Mouse (Mus musculus) liver, embryonic 12.5 days (tissue): ENCODE results near the gene Olfr553. TPM values are rescaled to one million over a fixed set of nuclear protein-coding genes. Genes with fewer than 3 reads are reported as not detected.
"Not testable (repeated sequence)": the region's sequence is repeated elsewhere in the genome, so short reads cannot be mapped to it uniquely, and the experiment has no call there.

Experiments
- ATAC-seq: fragments of 200-750 bp; cut with Nextera tagmentation; 2 replicates; pipeline ENCODE4 v1.8.0; 2017; ENCODE audit warnings: moderate number of reproducible peaks, mild to moderate bottlenecking, moderate library complexity
- H3K27ac ChIP-seq: fragments of 300-500 bp; sonication (generic); 2 replicates; pipeline ENCODE4 v1.5.1; 2016; ENCODE audit warnings: mild to moderate bottlenecking
- H3K27me3 ChIP-seq: fragments of 300-500 bp; sonication (generic); replicated peaks from 2 replicates; pipeline ENCODE4 v1.6.1; 2016; ENCODE audit warnings: mild to moderate bottlenecking, moderate library complexity
- H3K36me3 ChIP-seq: fragments of 300-500 bp; sonication (generic); 2 replicates; pipeline ENCODE4 v1.6.1; 2016; ENCODE audit warnings: mild to moderate bottlenecking, moderate library complexity
- H3K4me1 ChIP-seq: fragments of 300-500 bp; sonication (generic); 2 replicates; pipeline ENCODE4 v1.6.1; 2016
- H3K4me2 ChIP-seq: fragments of 300-500 bp; sonication (generic); 2 replicates; pipeline ENCODE4 v1.6.1; 2016; ENCODE audit warnings: mild to moderate bottlenecking, moderate library complexity
- H3K4me3 ChIP-seq: fragments of 300-500 bp; sonication (generic); 2 replicates; pipeline ENCODE4 v1.5.1; 2016; ENCODE audit warnings: mild to moderate bottlenecking, moderate library complexity
- H3K9ac ChIP-seq: fragments of 300-500 bp; sonication (generic); 2 replicates; pipeline ENCODE4 v1.6.1; 2016; ENCODE audit warnings: mild to moderate bottlenecking, moderate library complexity
- H3K9me3 ChIP-seq: fragments of 300-500 bp; sonication (generic); replicated peaks from 2 replicates; pipeline ENCODE4 v1.6.1; 2016; ENCODE audit warnings: mild to moderate bottlenecking, moderate library complexity
- WGBS: fragments of 180-500 bp; shearing (Covaris S2); methylation state at CpG from one replicate; pipeline ENCODE4 v1.1.7; 2016; ENCODE audit not compliant: insufficient replicate concordance; 5-methylcytosine and 5-hydroxymethylcytosine counted together
- polyA plus RNA-seq: library from polyadenylated mRNA; unstranded; fragments of >200 nt; fragmentation: Nextera tagmentation; extraction: Ambion mirVana; gene quantifications from 2 replicates; pipeline ENCODE4 v1.2.1, GENCODE M21; 2016

The Olfr553 gene
- polyA plus RNA-seq, result not detected in 2 replicates

- H3K36me3 ChIP-seq, result no peaks in the 10 kb centered on the region
- no peak within 1 kb of the TSS for H3K9ac ChIP-seq
- no peak within 1 kb of the TSS for H3K27ac ChIP-seq
- no peaks in the 10 kb centered on the region for H3K27me3 ChIP-seq
- H3K4me3 ChIP-seq, result no peak within 1 kb of the TSS
- H3K4me1 ChIP-seq, result no peaks in the 10 kb centered on the region
- H3K4me2 ChIP-seq, result no peak within 1 kb of the TSS
- H3K9me3 ChIP-seq, result no peaks in the 10 kb centered on the region
- no peak for ATAC-seq
Measured at GRCm38 (mm10) chr7:102618118-102618517, at the start of gene Olfr553. Olfr553 (minus strand) TSS chr7:102618218.

- ATAC-seq, result no peak
- H3K4me1 ChIP-seq, result no peaks in the 10 kb centered on the region
- H3K4me2 ChIP-seq, result no peak overlapping the region
- no peak overlapping the region for H3K27ac ChIP-seq
- no peaks in the 10 kb centered on the region for H3K36me3 ChIP-seq
- H3K27me3 ChIP-seq, result no peaks in the 10 kb centered on the region
- H3K9me3 ChIP-seq, result no peaks in the 10 kb centered on the region
- H3K9ac ChIP-seq, result no peak overlapping the region
- WGBS, result 23% methylated on average over 2 of the region's 2 CpGs
- H3K4me3 ChIP-seq, result no peak overlapping the region
Measured at GRCm38 (mm10) chr7:102665378-102665777, 47.4 kb upstream of the Olfr553 start.

GRCm38 (mm10) chr7:102664599-102664998 lies 46.6 kb upstream of the Olfr553 start, which contains the start of gene Olfr556:
Olfr556 (plus strand) TSS chr7:102664899.
- Histone ChIP-seq H3K4me1 (no peaks in the 10 kb centered on the region), H3K9ac (no peak within 1 kb of the TSS), H3K36me3 (no peaks in the 10 kb centered on the region), H3K27me3 (no peaks in the 10 kb centered on the region), H3K4me3 (no peak within 1 kb of the TSS), H3K27ac (no peak within 1 kb of the TSS), H3K4me2 (no peak within 1 kb of the TSS), H3K9me3 (no peaks in the 10 kb centered on the region)
- no peak for ATAC-seq
- 63% methylated on average over 3 of the region's 3 CpGs for whole genome bisulfite sequencing

GRCm38 (mm10) chr7:102658523-102658922 lies 40.5 kb upstream of the Olfr553 start, which contains the start of gene Olfr555:
Olfr555 (plus strand) TSS chr7:102658823.
- H3K9ac ChIP-seq, result no peak within 1 kb of the TSS
- ATAC-seq, result no peak
- no peaks in the 10 kb centered on the region for H3K4me1 ChIP-seq
- H3K9me3 ChIP-seq, result no peaks in the 10 kb centered on the region
- H3K27me3 ChIP-seq, result no peaks in the 10 kb centered on the region
- no peak within 1 kb of the TSS for H3K27ac ChIP-seq
- H3K4me2 ChIP-seq, result no peak within 1 kb of the TSS
- no peaks in the 10 kb centered on the region for H3K36me3 ChIP-seq
- WGBS, result 63% methylated on average over 1 of the region's 1 CpGs
- no peak within 1 kb of the TSS for H3K4me3 ChIP-seq

- H3K4me3 ChIP-seq, H3K4me2 ChIP-seq, H3K4me1 ChIP-seq, H3K36me3 ChIP-seq, H3K9me3 ChIP-seq, H3K27me3 ChIP-seq, H3K27ac ChIP-seq, ATAC-seq, H3K9ac ChIP-seq: not testable (repeated sequence)
- WGBS, result 55% methylated on average over 4 of the region's 4 CpGs
Measured at GRCm38 (mm10) chr7:102644945-102645344, 26.9 kb upstream of the Olfr553 start.

- no peak for ATAC-seq
- no peak within 1 kb of the TSS for H3K9ac ChIP-seq
- H3K27ac ChIP-seq, result no peak within 1 kb of the TSS
- H3K27me3 ChIP-seq, result no peaks in the 10 kb centered on the region
- no peak within 1 kb of the TSS for H3K4me3 ChIP-seq
- H3K4me1 ChIP-seq, result no peaks in the 10 kb centered on the region
- WGBS, result 33% methylated on average over 1 of the region's 1 CpGs
- H3K36me3 ChIP-seq, result no peaks in the 10 kb centered on the region
- H3K9me3 ChIP-seq, result no peaks in the 10 kb centered on the region
- H3K4me2 ChIP-seq, result no peak within 1 kb of the TSS
Measured at GRCm38 (mm10) chr7:102638132-102638531, 20.1 kb upstream of the Olfr553 start, which contains the start of gene Olfr554. Olfr554 (plus strand) TSS chr7:102638432.

GRCm38 (mm10) chr7:102636665-102637064 lies 18.6 kb upstream of the Olfr553 start:
- no peak for ATAC-seq
- Histone ChIP-seq H3K36me3 (no peaks in the 10 kb centered on the region), H3K27ac (no peak overlapping the region), H3K4me2 (no peak overlapping the region), H3K9ac (no peak overlapping the region), H3K9me3 (no peaks in the 10 kb centered on the region), H3K4me1 (no peaks in the 10 kb centered on the region), H3K4me3 (no peak overlapping the region), H3K27me3 (no peaks in the 10 kb centered on the region)
- WGBS, result 19% methylated on average over 3 of the region's 3 CpGs

GRCm38 (mm10) chr7:102620368-102620767 lies 2.4 kb upstream of the Olfr553 start:
- H3K4me2 ChIP-seq, H3K36me3 ChIP-seq, H3K9me3 ChIP-seq, H3K27ac ChIP-seq, H3K9ac ChIP-seq, ATAC-seq, H3K4me3 ChIP-seq, H3K4me1 ChIP-seq, H3K27me3 ChIP-seq: not testable (repeated sequence)
- WGBS, result 68% methylated on average over 19 of the region's 19 CpGs

- Histone ChIP-seq H3K27ac (no peak overlapping the region), H3K27me3 (no peaks in the 10 kb centered on the region), H3K9me3 (no peaks in the 10 kb centered on the region), H3K4me1 (no peaks in the 10 kb centered on the region), H3K4me2 (no peak overlapping the region), H3K9ac (no peak overlapping the region), H3K36me3 (no peaks in the 10 kb centered on the region), H3K4me3 (no peak overlapping the region)
- no peak for ATAC-seq
- WGBS, result 57% methylated on average over 5 of the region's 5 CpGs
Measured at GRCm38 (mm10) chr7:102619608-102620007, 1.6 kb upstream of the Olfr553 start.

GRCm38 (mm10) chr7:102597378-102598031 lies 20.5 kb downstream of the Olfr553 start, which contains the start of gene Olfr552:
Olfr552 (plus strand) TSS chr7:102597770.
- Histone ChIP-seq H3K36me3 (no peaks in the 10 kb centered on the region), H3K4me2 (no peak within 1 kb of the TSS), H3K27ac (no peak within 1 kb of the TSS), H3K4me1 (no peaks in the 10 kb centered on the region), H3K27me3 (no peaks in the 10 kb centered on the region), H3K4me3 (no peak within 1 kb of the TSS), H3K9ac (no peak within 1 kb of the TSS), H3K9me3 (no peaks in the 10 kb centered on the region)
- ATAC-seq, result no peak
- 41% methylated on average over 1 of the region's 1 CpGs for WGBS

- WGBS, result 84% methylated on average over 3 of the region's 3 CpGs
- no peak within 1 kb of the TSS for H3K27ac ChIP-seq
Measured at GRCm38 (mm10) chr7:102591786-102592185, 26.2 kb downstream of the Olfr553 start, which contains the start of gene Olfr551. Olfr551 (minus strand) TSS chr7:102591886.

GRCm38 (mm10) chr7:102575998-102576397 lies 42.0 kb downstream of the Olfr553 start:
- H3K9ac ChIP-seq, result no peak overlapping the region
- H3K4me1 ChIP-seq, result no peaks in the 10 kb centered on the region
- no peaks in the 10 kb centered on the region for H3K27me3 ChIP-seq
- no peaks in the 10 kb centered on the region for H3K9me3 ChIP-seq
- H3K36me3 ChIP-seq, result no peaks in the 10 kb centered on the region
- no peak overlapping the region for H3K27ac ChIP-seq
- H3K4me2 ChIP-seq, result no peak overlapping the region
- no peak overlapping the region for H3K4me3 ChIP-seq
- 21% methylated on average over 6 of the region's 6 CpGs for WGBS
- ATAC-seq, result no peak

More at GRCm38 (mm10) chr7:102591786-102592185, 26.2 kb downstream of the Olfr553 start, which contains the start of gene Olfr551:
- H3K36me3 ChIP-seq, result no peaks in the 10 kb centered on the region
- H3K4me1 ChIP-seq, result no peaks in the 10 kb centered on the region
- no peaks in the 10 kb centered on the region for H3K9me3 ChIP-seq
- no peak for ATAC-seq
- no peak within 1 kb of the TSS for H3K9ac ChIP-seq
- no peak within 1 kb of the TSS for H3K4me2 ChIP-seq
- H3K4me3 ChIP-seq, result no peak within 1 kb of the TSS
- no peaks in the 10 kb centered on the region for H3K27me3 ChIP-seq
